Mouse (Mus musculus) CD4-positive, CD25-positive, alpha-beta regulatory T cell, adult 2 months (primary cell): Measurements from ENCODE around the gene Tex14.
A peak's percentile ranks its signal among the peaks of the same experiment; 100 is the strongest.
"Not testable (repeated sequence)": the region's sequence is repeated elsewhere in the genome, so short reads cannot be mapped to it uniquely, and the experiment has no call there.

Experiments
- DNase-seq: peaks from one replicate; pipeline ENCODE4 v3.0.0-alpha.2; 2012; ENCODE audit warnings: low read depth, low spot score

The Tex14 gene

GRCm38 (mm10) chr11:87426450-87427250, 21.8 kb downstream of the Tex14 start:
- peak; percentile 94 for DNase-seq

GRCm38 (mm10) chr11:87427273-87428050, 22.6 kb downstream of the Tex14 start:
- DNase-seq, result peak; percentile 58

GRCm38 (mm10) chr11:87428051-87428673, 23.3 kb downstream of the Tex14 start:
- DNase-seq, result no peak

- no peak for DNase-seq
Observed at GRCm38 (mm10) chr11:87429363-87429762, 24.5 kb downstream of the Tex14 start.

GRCm38 (mm10) chr11:87430374-87430773, 25.5 kb downstream of the Tex14 start:
- DNase-seq, result no peak

- DNase-seq, result not testable (repeated sequence)
Observed at GRCm38 (mm10) chr11:87431813-87432212, 26.9 kb downstream of the Tex14 start.

GRCm38 (mm10) chr11:87432447-87432846, 27.6 kb downstream of the Tex14 start:
- DNase-seq, result no peak

GRCm38 (mm10) chr11:87432933-87433669, 28.2 kb downstream of the Tex14 start:
- no peak for DNase-seq

- not testable (repeated sequence) for DNase-seq
Observed at GRCm38 (mm10) chr11:87435107-87435506, 30.2 kb downstream of the Tex14 start.

GRCm38 (mm10) chr11:87436326-87437232, 31.7 kb downstream of the Tex14 start:
- no peak for DNase-seq

GRCm38 (mm10) chr11:87439796-87440420, 35.0 kb downstream of the Tex14 start:
- no peak for DNase-seq

- peak; percentile 86 for DNase-seq
Observed at GRCm38 (mm10) chr11:87442643-87443372, 37.9 kb downstream of the Tex14 start.

GRCm38 (mm10) chr11:87443373-87443883, 38.6 kb downstream of the Tex14 start:
- peak; percentile 80 for DNase-seq

- DNase-seq, result not testable (repeated sequence)
Observed at GRCm38 (mm10) chr11:87444056-87444455, 39.2 kb downstream of the Tex14 start.

GRCm38 (mm10) chr11:87444735-87445428, 40.0 kb downstream of the Tex14 start:
- DNase-seq, result no peak

GRCm38 (mm10) chr11:87445593-87445992, 40.7 kb downstream of the Tex14 start:
- not testable (repeated sequence) for DNase-seq

- no peak for DNase-seq
Observed at GRCm38 (mm10) chr11:87446159-87446558, 41.3 kb downstream of the Tex14 start.

- no peak for DNase-seq
Observed at GRCm38 (mm10) chr11:87447429-87447828, 42.6 kb downstream of the Tex14 start.
